Mouse (Mus musculus) right cerebral cortex, adult 2 months (tissue): ENCODE results near the gene Ciz1.
A peak's percentile ranks its signal among the peaks of the same experiment; 100 is the strongest.

Source experiments
- DNase-seq, 2 experiments: peaks; one replicate each; pipeline ENCODE4 v3.0.0; 2021 to 2022; ENCODE audit warnings: low spot score in 2 of 2

The Ciz1 gene

GRCm38 (mm10) chr2:32319586-32320580 lies 32.2 kb upstream of the Ciz1 start:
- DNase-seq = no peak

GRCm38 (mm10) chr2:32320721-32321120 lies 31.4 kb upstream of the Ciz1 start:
- no peak for DNase-seq

- no peak for DNase-seq
Observed at GRCm38 (mm10) chr2:32321591-32322298, 30.4 kb upstream of the Ciz1 start.

GRCm38 (mm10) chr2:32322754-32323741 lies 29.1 kb upstream of the Ciz1 start:
- DNase-seq = no peak

DNA sequence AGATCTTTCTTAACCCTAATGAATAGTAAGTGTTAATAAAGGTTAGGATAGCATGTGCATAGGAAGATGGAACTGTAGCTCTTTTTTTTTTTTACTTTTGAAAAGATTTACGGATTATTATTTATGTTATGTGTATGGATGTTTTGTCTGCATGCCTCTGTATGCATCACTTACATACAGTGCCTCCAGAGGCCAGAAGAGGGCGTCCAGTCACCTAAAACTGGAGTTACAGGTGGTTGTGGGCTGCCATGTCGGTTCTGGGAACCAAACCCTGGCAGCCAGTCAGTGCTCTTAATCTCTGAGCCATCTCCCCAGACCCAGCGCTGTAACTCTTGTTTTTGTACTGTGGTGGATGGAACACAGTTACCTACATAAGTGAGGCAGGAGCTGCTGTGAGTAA lies 27.8 kb upstream of the Ciz1 start:
- no peak for DNase-seq

- no peak for DNase-seq
Observed at GRCm38 (mm10) chr2:32325342-32325741, 26.8 kb upstream of the Ciz1 start.

GRCm38 (mm10) chr2:32327200-32327599 lies 24.9 kb upstream of the Ciz1 start:
- no peak for DNase-seq

DNA sequence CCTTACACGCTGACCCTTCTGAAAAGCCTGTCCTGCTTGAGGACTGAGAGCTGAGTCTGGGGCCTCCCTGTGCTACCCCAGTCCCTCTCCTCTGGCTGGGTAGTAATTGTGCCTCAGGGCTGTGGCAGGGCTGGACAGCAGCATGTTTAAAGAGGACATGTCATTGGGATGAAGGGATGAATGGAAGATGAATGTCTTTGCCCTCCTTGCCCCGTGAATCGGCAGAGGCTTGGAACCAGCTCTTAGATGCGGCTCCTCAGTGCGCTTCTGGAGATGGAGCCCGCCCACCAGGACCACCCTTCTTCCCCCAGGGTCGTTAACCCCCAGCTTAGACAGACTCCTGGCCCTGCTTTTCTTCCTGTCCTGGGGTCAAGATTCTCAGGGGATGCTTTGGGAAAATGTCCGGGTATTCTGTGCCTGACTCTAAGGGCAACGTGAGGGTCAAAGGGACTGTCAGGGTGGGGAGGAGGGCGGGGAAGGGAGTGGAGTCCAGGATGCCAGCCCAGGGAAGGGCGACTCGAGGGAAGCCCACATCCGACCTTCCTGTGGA lies 23.1 kb upstream of the Ciz1 start:
- DNase-seq = no peak

GRCm38 (mm10) chr2:32329531-32329930 lies 22.6 kb upstream of the Ciz1 start:
- DNase-seq = no peak

DNA sequence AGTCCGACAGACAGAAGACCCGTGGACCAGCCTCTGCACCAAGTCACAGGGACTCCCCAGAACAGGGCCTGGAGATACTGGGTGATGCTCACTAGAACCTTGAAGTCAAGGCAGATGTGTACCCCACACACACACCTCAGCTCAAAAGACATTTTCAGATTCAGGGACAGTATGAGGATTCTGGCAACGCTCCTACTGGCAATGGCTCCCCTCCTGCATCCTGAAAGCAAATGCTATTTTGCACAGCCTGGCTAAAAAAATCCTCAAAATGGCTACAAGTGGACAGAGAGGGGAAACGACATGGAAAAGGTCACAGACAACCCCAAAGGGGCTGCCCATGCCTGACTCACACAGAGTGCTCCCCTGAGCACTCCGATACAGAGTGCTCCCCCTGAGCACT lies 20.0 kb upstream of the Ciz1 start:
- no peak for DNase-seq

GRCm38 (mm10) chr2:32335888-32336287 lies 16.2 kb upstream of the Ciz1 start:
- DNase-seq = no peak

DNA sequence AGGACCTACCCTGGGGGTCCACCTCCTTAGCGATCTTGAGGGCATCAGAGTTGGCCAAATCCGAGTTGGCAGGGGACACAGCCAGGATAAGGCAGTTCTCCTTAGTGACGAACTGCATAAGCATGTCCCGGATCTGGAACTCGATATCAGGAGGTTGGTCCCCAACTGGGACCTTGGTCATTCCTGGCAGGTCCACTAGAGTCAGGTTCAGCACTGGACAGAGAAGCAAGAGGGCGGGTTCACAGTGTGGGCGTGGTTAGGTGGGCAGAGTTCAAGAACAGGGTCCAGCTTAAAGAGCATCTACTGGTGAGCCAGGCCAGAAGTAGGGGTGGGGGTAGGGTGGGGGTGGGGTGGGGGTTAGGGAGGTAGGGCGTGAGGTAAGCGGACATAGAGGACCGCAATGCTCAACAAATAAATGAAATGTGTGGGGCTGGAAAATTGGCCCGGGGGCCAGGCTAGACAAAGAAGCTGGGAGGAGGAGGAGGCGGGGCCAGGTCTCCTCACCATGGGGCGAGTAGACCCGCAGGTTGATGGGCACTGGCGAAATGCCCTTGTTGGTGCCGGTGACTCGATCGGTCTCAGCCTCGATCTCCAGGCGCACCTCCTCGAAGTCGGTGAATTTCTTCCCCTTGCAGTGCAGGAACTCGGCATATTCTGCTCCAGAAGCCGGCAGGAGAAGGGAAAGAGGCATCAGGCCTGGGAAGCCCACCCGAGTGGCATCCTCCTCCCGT lies 12.1 kb upstream of the Ciz1 start:
- DNase-seq = no peak

GRCm38 (mm10) chr2:32340836-32341633 lies 11.1 kb upstream of the Ciz1 start:
- DNase-seq = peak; percentile 59 to 68

DNA sequence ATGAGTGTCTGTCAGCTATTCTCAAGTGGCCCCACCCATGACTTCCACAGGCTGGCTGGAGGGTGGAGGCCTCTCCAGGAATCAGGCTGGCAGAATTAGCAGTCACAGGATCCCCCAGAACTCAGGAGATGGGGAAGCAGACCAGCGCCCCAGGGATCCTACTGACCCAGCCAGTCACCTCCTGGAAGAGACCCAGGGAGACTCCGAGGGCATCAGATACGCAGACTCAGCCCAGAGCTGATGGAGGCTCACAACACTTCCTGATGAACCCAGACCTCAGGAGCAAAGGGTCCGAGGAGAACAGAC lies 10.5 kb upstream of the Ciz1 start:
- no peak for DNase-seq

DNA sequence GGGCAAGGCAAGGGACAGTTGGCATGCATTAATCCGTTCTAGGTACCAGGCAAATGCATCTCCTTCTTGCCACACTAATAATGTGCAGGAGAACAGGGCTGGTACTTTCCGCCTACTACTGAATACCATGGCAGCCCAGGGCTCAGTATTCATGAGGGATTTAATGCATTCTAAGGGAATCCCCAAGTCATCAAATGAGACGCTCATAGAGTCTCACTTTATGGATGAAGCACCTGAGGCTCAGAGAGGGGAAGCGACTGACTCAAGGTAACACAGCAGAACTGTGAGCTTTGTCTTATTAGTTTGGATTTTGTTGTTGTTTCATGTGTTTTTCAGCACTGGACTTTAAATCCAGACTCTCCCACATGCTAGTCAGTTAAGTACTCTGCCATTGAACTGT lies 10.1 kb upstream of the Ciz1 start:
- DNase-seq = no peak

GRCm38 (mm10) chr2:32342539-32343350 lies 9.4 kb upstream of the Ciz1 start:
- peak; percentile 84 to 86 for DNase-seq

DNA sequence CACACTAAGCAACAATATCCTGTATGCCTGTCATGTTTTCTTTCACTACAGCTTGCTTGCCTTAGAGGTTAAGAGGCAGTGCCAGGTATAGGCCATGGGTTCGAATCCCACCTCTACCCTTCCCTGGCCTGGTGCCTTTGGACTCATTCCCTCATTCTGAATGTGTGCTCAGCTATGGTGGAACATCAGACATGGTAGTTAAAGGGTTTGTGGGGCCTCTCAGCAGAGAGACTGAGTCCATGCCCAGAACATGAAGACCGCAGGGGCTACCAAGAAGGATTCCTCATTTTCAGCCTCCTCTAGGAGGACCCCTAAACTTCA lies 8.8 kb upstream of the Ciz1 start:
- peak in 1 of 2 experiments; percentile 38 for DNase-seq

- peak; percentile 69 to 70 for DNase-seq
Observed at GRCm38 (mm10) chr2:32344056-32344455, 8.1 kb upstream of the Ciz1 start.

GRCm38 (mm10) chr2:32344598-32345321 lies 7.4 kb upstream of the Ciz1 start:
- DNase-seq = no peak
